Mouse (Mus musculus) left cerebral cortex, adult 18-20 months (tissue): ENCODE measurements at regions not wholly inside any gene's neighbourhood (a gene's known extent, or its start where the extent isn't known, plus 50 kb on each side); places are given as distances from the start of the nearest gene placed in this dataset.

Source experiments
- DNase-seq, 2 experiments: peaks; one replicate each; pipeline ENCODE4 v3.0.0; 2021 to 2022; ENCODE audit warnings: low spot score in 2 of 2, mixed read lengths in 1 of 2

- DNase-seq, result no peak
Measured at GRCm38 (mm10) chr5:44416844-44417589, 190.6 kb upstream of the Tapt1 start.

GRCm38 (mm10) chr5:44414441-44414840, 188.0 kb upstream of the Tapt1 start:
- DNase-seq, result peak; percentile 92

GRCm38 (mm10) chr5:44403300-44403699, 176.9 kb upstream of the Tapt1 start:
- no peak for DNase-seq

- no peak for DNase-seq
Measured at GRCm38 (mm10) chr5:44400573-44401332, 174.3 kb upstream of the Tapt1 start.

GRCm38 (mm10) chr5:44387237-44387810, 160.9 kb upstream of the Tapt1 start:
- peak; percentile 27 to 31 for DNase-seq

- DNase-seq, result no peak
Measured at GRCm38 (mm10) chr5:44386176-44386575, 159.8 kb upstream of the Tapt1 start.

- DNase-seq, result no peak
Measured at GRCm38 (mm10) chr5:44383049-44383448, 156.6 kb upstream of the Tapt1 start.

- no peak for DNase-seq
Measured at GRCm38 (mm10) chr5:44370006-44370405, 143.6 kb upstream of the Tapt1 start.

- DNase-seq, result no peak
Measured at GRCm38 (mm10) chr5:44352324-44352723, 125.9 kb upstream of the Tapt1 start.

- no peak for DNase-seq
Measured at GRCm38 (mm10) chr5:44341457-44342014, 115.1 kb upstream of the Tapt1 start.

- DNase-seq, result no peak
Measured at GRCm38 (mm10) chr5:44338662-44339061, 112.2 kb upstream of the Tapt1 start.

GRCm38 (mm10) chr5:44335756-44336155, 109.3 kb upstream of the Tapt1 start:
- no peak for DNase-seq

GRCm38 (mm10) chr5:44319626-44320025, 93.2 kb upstream of the Tapt1 start:
- no peak for DNase-seq

GRCm38 (mm10) chr5:44306769-44307557, 80.5 kb upstream of the Tapt1 start:
- no peak for DNase-seq

GRCm38 (mm10) chr5:44303886-44304855, 77.7 kb upstream of the Tapt1 start:
- peak; percentile 80 to 84 for DNase-seq

GRCm38 (mm10) chr5:44284384-44284783, 58.0 kb upstream of the Tapt1 start:
- peak; percentile 91 to 94 for DNase-seq
